Mouse (Mus musculus): ENCODE results near the gene Prss53. TPM values are rescaled to one million over a fixed set of nuclear protein-coding genes. Genes with fewer than 3 reads are reported as not detected.

The Prss53 gene
- total RNA-seq, 1 experiment, result 0.67 TPM

DNA sequence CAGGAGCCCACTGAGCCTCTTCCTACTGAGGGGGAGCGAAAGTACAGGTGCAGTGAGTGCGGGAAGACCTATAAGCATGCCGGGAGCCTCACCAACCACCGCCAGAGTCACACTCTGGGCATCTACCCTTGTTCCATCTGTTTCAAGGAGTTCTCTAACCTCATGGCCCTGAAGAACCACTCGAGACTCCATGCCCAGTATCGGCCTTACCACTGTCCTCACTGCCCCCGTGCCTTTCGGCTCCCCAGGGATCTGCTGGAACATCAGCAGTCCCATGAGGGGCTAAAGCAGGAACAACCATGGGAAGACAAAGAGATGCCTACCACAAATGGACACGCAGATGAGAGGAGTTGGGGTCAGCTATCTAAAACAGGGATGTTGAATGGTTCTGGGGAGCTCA, 11.5 kb downstream of the Prss53 start:
- DNase-seq (ENCODE audit: low read depth, low spot score), result no peak
- TF ChIP-seq HCFC1 (IDR thresholded peaks at IDR 0.05; ENCODE audit: borderline replicate concordance, insufficient read depth, low read length), result no peak
- no peak for TF ChIP-seq MAFK (IDR thresholded peaks at IDR 0.05; ENCODE audit: insufficient read depth, low read depth, low read length)
- no peak for TF ChIP-seq ZNF384 (IDR thresholded peaks at IDR 0.05; ENCODE audit: low read depth, low read length)
- no peak for TF ChIP-seq ZC3H11A (IDR thresholded peaks at IDR 0.05; ENCODE audit: borderline replicate concordance, low read depth, low read length)
- TF ChIP-seq CHD2 (IDR thresholded peaks at IDR 0.05; ENCODE audit: low read depth, low read length), result no peak
- in situ Hi-C loops (cut with MboI; ENCODE audit: low sequenced_read_pairs in 2 of 2, unreplicated experiment in 2 of 2), result no loop called here
- H3K36me3 ChIP-seq (ENCODE audit: control insufficient read depth, insufficient read depth, low read length, poor library complexity, severe bottlenecking), result peaks cover 57% of the 10 kb centered on the region
- H3K4me3 ChIP-seq (ENCODE audit: insufficient read depth in 1 of 2, low read depth in 1 of 2, low read length in 2 of 2, poor library complexity in 1 of 2, severe bottlenecking in 1 of 2), result no peak overlapping the region
- peaks cover 0 to 2% of the 10 kb centered on the region in 2 experiments; a peak in 1 of 4 replicates for H3K4me1 ChIP-seq (ENCODE audit: control insufficient read depth in 2 of 2, insufficient read depth in 2 of 2, low read length in 2 of 2, poor library complexity in 1 of 2)
- H3K27ac ChIP-seq (ENCODE audit: insufficient read depth, low read depth, low read length, poor library complexity, severe bottlenecking), result no peak overlapping the region
- no peak overlapping the region for H3K9ac ChIP-seq (ENCODE audit: insufficient read depth, low read depth, low read length, poor library complexity, severe bottlenecking)
- H3K9me3 ChIP-seq (ENCODE audit: control insufficient read depth, insufficient read depth, low read depth, low read length), result no peaks in the 10 kb centered on the region

DNA sequence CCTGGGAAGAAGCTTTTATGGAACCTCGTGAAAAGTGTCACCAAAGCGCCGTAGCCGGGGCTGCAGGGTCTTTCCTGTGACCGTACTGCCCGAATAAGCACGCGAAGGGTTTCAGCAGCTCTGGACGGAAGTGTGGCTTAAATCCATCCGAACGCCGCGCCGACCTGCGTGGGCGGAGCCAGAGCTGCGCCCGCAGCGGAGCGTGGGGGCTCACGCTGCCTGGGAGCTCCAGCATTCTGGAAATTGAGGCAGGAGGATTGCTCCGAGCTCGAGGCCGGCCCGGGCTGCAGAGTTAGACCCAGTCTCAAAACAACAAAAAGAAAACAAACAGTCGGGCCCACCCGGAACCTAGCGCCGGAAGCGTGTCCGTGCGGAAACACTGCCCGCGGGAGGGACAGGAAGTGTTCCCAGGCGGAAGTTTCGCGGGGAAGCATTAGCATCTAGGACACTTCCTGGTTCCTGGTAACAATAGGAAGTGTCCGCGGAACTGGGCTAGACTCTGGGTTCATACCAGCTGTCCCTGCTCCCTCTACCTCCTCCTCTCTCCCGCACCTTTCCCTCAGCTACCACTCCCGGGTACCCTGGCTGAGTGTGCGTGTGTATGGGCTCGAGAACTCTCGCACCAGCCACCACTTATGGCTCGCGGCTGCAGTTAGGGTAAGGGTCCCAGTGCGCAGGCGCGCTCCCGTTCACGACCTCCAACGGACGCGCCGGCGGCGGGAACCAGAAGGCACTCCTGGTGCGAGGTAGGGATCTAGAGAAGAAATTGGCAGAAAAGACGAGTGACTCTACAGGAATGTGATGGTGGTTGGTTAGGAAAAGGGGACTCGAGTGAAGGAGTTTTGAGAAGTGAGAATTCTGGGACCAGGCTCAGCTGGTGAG, 14.1 kb downstream of the Prss53 start, which contains the start of gene Zfp668:
TSS of gene Zfp668 (minus strand) at position 362 of the 882 bp plus-strand sequence.
- Histone ChIP-seq H3K4me1 (ENCODE audit: control insufficient read depth in 2 of 2, insufficient read depth in 2 of 2, low read length in 2 of 2, poor library complexity in 1 of 2) (peaks cover 0 to 2% of the 10 kb centered on the region in 2 experiments; a peak in 1 of 4 replicates), H3K9me3 (ENCODE audit: control insufficient read depth, insufficient read depth, low read depth, low read length) (no peaks in the 10 kb centered on the region), H3K9ac (ENCODE audit: insufficient read depth, low read depth, low read length, poor library complexity, severe bottlenecking) (peak within 1 kb of the TSS; percentile 100), H3K36me3 (ENCODE audit: control insufficient read depth, insufficient read depth, low read length, poor library complexity, severe bottlenecking) (peaks cover 35% of the 10 kb centered on the region), H3K27ac (ENCODE audit: insufficient read depth, low read depth, low read length, poor library complexity, severe bottlenecking) (peak within 1 kb of the TSS; percentile 99), H3K4me3 (ENCODE audit: insufficient read depth in 1 of 2, low read depth in 1 of 2, low read length in 2 of 2, poor library complexity in 1 of 2, severe bottlenecking in 1 of 2) (peak within 1 kb of the TSS; percentile 77 to 90)
- DNase-seq (ENCODE audit: low read depth, low spot score), result peak; percentile 93
- in situ Hi-C loops (cut with MboI; ENCODE audit: low sequenced_read_pairs in 2 of 2, unreplicated experiment in 2 of 2), result no loop called here
- TF ChIP-seq CHD2 (IDR thresholded peaks at IDR 0.05; ENCODE audit: low read depth, low read length) (no peak), MAFK (IDR thresholded peaks at IDR 0.05; ENCODE audit: insufficient read depth, low read depth, low read length) (no peak), HCFC1 (IDR thresholded peaks at IDR 0.05; ENCODE audit: borderline replicate concordance, insufficient read depth, low read length) (peak; percentile 91), ZC3H11A (IDR thresholded peaks at IDR 0.05; ENCODE audit: borderline replicate concordance, low read depth, low read length) (no peak), ZNF384 (IDR thresholded peaks at IDR 0.05; ENCODE audit: low read depth, low read length) (no peak)

DNA sequence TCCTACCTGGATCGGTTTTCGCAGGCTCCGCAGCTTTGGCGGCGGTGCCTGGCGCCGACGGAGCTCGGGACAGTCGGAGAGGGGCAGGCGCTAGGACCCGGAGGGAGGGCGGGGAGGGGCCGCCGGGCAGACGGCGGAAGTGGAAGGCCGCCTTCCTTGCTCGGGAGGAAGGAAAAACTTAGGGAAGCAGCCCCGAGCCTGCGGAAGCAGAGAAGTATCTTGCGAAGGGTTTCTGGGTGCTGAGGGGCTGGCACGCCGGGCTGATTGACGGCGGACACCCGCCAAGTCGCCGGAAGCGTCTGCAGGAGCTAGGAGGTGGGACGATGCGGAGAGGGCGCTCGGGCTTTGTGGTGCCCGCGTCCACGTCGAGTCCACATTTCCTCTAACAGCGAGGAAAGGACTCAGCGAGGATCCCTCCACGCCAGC, 14.7 kb downstream of the Prss53 start, which contains the start of gene Zfp646:
TSS of gene Zfp646 (plus strand) at position 181 of the 426 bp plus-strand sequence.
- peaks cover 28% of the 10 kb centered on the region for H3K36me3 ChIP-seq (ENCODE audit: control insufficient read depth, insufficient read depth, low read length, poor library complexity, severe bottlenecking)
- no peak for TF ChIP-seq HCFC1 (IDR thresholded peaks at IDR 0.05; ENCODE audit: borderline replicate concordance, insufficient read depth, low read length)
- TF ChIP-seq MAFK (IDR thresholded peaks at IDR 0.05; ENCODE audit: insufficient read depth, low read depth, low read length), result no peak
- TF ChIP-seq ZNF384 (IDR thresholded peaks at IDR 0.05; ENCODE audit: low read depth, low read length), result no peak
- no peak for TF ChIP-seq ZC3H11A (IDR thresholded peaks at IDR 0.05; ENCODE audit: borderline replicate concordance, low read depth, low read length)
- no peak for TF ChIP-seq CHD2 (IDR thresholded peaks at IDR 0.05; ENCODE audit: low read depth, low read length)

GRCm38 (mm10) chr7:127875627-127876001, 15.2 kb downstream of the Prss53 start:
- TF ChIP-seq MAFK (IDR thresholded peaks at IDR 0.05; ENCODE audit: insufficient read depth, low read depth, low read length), result no peak
- TF ChIP-seq ZC3H11A (IDR thresholded peaks at IDR 0.05; ENCODE audit: borderline replicate concordance, low read depth, low read length), result no peak
- TF ChIP-seq ZNF384 (IDR thresholded peaks at IDR 0.05; ENCODE audit: low read depth, low read length), result no peak
- TF ChIP-seq CHD2 (IDR thresholded peaks at IDR 0.05; ENCODE audit: low read depth, low read length), result no peak
- peak; percentile 74 for TF ChIP-seq HCFC1 (IDR thresholded peaks at IDR 0.05; ENCODE audit: borderline replicate concordance, insufficient read depth, low read length)
- in situ Hi-C loops (cut with MboI; ENCODE audit: low sequenced_read_pairs in 2 of 2, unreplicated experiment in 2 of 2), result no loop called here
- Histone ChIP-seq H3K9me3 (ENCODE audit: control insufficient read depth, insufficient read depth, low read depth, low read length) (no peaks in the 10 kb centered on the region), H3K27ac (ENCODE audit: insufficient read depth, low read depth, low read length, poor library complexity, severe bottlenecking) (peak overlapping the region; percentile 99), H3K4me3 (ENCODE audit: insufficient read depth in 1 of 2, low read depth in 1 of 2, low read length in 2 of 2, poor library complexity in 1 of 2, severe bottlenecking in 1 of 2) (peak overlapping the region; percentile 77 to 90), H3K9ac (ENCODE audit: insufficient read depth, low read depth, low read length, poor library complexity, severe bottlenecking) (peak overlapping the region; percentile 100), H3K36me3 (ENCODE audit: control insufficient read depth, insufficient read depth, low read length, poor library complexity, severe bottlenecking) (peaks cover 24% of the 10 kb centered on the region), H3K4me1 (ENCODE audit: control insufficient read depth in 2 of 2, insufficient read depth in 2 of 2, low read length in 2 of 2, poor library complexity in 1 of 2) (peaks cover 0 to 2% of the 10 kb centered on the region in 2 experiments; a peak in 1 of 4 replicates)
- DNase-seq (ENCODE audit: low read depth, low spot score), result peak; percentile 73

More for the DNA sequence above, 14.7 kb downstream of the Prss53 start, which contains the start of gene Zfp646:
- Histone ChIP-seq H3K27ac (ENCODE audit: insufficient read depth, low read depth, low read length, poor library complexity, severe bottlenecking) (peak within 1 kb of the TSS; percentile 99), H3K9me3 (ENCODE audit: control insufficient read depth, insufficient read depth, low read depth, low read length) (no peaks in the 10 kb centered on the region), H3K4me3 (ENCODE audit: insufficient read depth in 1 of 2, low read depth in 1 of 2, low read length in 2 of 2, poor library complexity in 1 of 2, severe bottlenecking in 1 of 2) (peak within 1 kb of the TSS; percentile 77 to 90), H3K9ac (ENCODE audit: insufficient read depth, low read depth, low read length, poor library complexity, severe bottlenecking) (peak within 1 kb of the TSS; percentile 100), H3K4me1 (ENCODE audit: control insufficient read depth in 2 of 2, insufficient read depth in 2 of 2, low read length in 2 of 2, poor library complexity in 1 of 2) (peaks cover 0 to 2% of the 10 kb centered on the region in 2 experiments; a peak in 1 of 4 replicates)
- no peak for DNase-seq (ENCODE audit: low read depth, low spot score)
- in situ Hi-C loops (cut with MboI; ENCODE audit: low sequenced_read_pairs in 2 of 2, unreplicated experiment in 2 of 2), result no loop called here

All from ES-E14 (cell line).